Mouse (Mus musculus) macrophage (primary cell): ENCODE data around the gene Cx3cl1. TPM values are rescaled to one million over a fixed set of nuclear protein-coding genes. Genes with fewer than 3 reads are reported as not detected.

ENCODE experiments used
- H3K27ac ChIP-seq: fragments of 350-480 bp; formaldehyde crosslinking; 2 replicates; pipeline ENCODE4 v1.9.0; 2021
- H3K36me3 ChIP-seq: fragments of 350-480 bp; formaldehyde crosslinking; 2 replicates; pipeline ENCODE4 v1.9.0; 2021; ENCODE audit errors: inconsistent target
- H3K4me3 ChIP-seq: fragments of 350-480 bp; formaldehyde crosslinking; 2 replicates; pipeline ENCODE4 v1.9.0; 2021; ENCODE audit errors: inconsistent target
- H3K79me2 ChIP-seq: fragments of 350-480 bp; formaldehyde crosslinking; 2 replicates; pipeline ENCODE4 v1.9.0; 2021; ENCODE audit errors: inconsistent target
- WGBS: methylation state at CpG from one replicate; pipeline ENCODE4 v1.1.7; 2026; ENCODE audit warnings: inconsistent platforms; ENCODE audit not compliant: missing documents; 5-methylcytosine and 5-hydroxymethylcytosine counted together
- polyA plus RNA-seq: library from polyadenylated mRNA; stranded (reverse); fragments of 250-400 nt; gene quantifications from 3 replicates; pipeline ENCODE4 v1.2.4, GENCODE M21; 2018; ENCODE audit warnings: inconsistent platforms

The Cx3cl1 gene
- polyA plus RNA-seq, 1 experiment from 2014 or later, result 0.32 TPM

DNA sequence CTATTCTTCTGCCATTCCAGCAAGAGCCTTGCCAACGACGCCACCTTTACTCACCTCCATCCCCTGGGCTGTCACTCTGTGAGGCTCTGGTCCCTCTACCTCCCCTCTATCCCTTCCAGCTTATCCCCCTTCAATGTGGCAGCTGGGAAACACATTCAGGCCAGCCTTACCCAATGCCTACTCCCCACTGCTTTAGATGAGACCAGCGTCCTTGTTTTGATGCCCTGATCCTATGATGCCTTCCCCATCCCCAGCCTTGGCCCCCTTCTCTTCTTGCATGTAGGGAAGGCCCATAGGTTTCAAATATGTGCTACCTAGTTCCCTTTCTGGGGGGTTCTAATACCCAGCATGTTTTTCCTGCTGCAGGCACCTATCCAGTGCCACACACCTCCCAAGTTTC, 21.9 kb upstream of the Cx3cl1 start:
- no peaks in the 10 kb centered on the region for H3K79me2 ChIP-seq
- H3K4me3 ChIP-seq, result no peak overlapping the region
- no peak overlapping the region for H3K27ac ChIP-seq
- no peaks in the 10 kb centered on the region for H3K36me3 ChIP-seq
- WGBS, result 98% methylated on average over 3 of the region's 3 CpGs

DNA sequence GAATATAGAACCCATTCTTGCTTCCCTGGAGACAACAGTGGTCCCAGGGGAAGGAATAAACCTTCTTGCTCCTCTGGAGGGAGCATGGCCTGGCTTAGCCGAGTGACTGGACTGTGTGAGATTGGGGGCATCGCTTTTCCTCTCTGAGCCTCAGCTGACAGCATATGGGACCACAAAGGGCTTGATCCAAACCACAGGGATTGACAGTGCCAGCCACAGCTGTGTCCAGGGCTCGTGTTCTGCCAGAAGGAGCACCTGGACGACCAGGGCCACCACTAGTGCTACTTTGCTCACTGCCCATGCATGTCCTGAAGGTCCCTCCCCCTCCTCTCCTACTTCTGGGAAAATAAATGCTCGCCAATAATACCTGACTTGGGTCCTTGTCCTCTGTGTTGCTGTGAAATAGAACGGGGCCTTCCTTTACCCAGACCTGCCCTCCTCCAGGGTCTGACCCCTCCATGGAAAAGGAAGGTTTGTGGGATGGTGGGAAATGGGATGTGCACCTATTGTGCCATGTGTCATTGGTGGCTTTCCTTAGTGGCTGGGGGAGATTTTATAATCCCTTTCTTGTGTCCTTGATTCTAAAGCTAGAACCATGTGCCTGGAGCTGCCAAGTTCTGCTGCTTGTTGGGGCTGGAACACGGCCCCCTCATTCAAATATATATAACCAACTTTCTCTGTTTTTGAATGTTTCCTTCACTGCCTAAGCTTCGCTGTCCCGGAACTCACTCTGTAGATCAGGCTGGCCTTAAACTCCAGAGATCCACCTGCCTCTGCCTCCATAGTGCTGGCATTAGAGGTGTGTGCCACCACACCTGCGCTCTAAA, 20.6 kb upstream of the Cx3cl1 start:
- Histone ChIP-seq H3K36me3 (no peaks in the 10 kb centered on the region), H3K27ac (no peak overlapping the region), H3K79me2 (no peaks in the 10 kb centered on the region), H3K4me3 (no peak overlapping the region)
- WGBS, result 82% methylated on average over 10 of the region's 10 CpGs

DNA sequence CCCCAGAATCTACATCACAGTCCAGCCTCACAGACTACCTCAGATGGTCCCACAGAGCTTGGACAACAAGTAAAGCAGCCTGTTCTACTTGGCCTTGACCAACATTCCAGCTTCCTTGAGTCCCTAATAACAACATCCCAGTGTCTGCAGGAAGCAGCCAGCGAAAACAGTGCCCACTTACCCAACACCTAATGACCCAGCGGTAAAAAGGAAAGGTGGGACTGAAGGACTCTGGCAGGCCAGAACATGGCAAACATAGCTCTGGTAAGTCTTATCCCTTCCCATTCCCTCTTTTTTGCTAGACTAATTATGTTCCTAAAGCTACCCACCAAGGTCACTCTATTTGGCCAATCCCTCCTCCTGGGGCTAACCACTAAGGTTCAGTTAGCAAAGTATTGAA, 17.8 kb upstream of the Cx3cl1 start:
- no peak overlapping the region for H3K4me3 ChIP-seq
- H3K27ac ChIP-seq, result no peak overlapping the region
- H3K79me2 ChIP-seq, result no peaks in the 10 kb centered on the region
- WGBS, result 90% methylated on average over 2 of the region's 2 CpGs
- H3K36me3 ChIP-seq, result no peaks in the 10 kb centered on the region

DNA sequence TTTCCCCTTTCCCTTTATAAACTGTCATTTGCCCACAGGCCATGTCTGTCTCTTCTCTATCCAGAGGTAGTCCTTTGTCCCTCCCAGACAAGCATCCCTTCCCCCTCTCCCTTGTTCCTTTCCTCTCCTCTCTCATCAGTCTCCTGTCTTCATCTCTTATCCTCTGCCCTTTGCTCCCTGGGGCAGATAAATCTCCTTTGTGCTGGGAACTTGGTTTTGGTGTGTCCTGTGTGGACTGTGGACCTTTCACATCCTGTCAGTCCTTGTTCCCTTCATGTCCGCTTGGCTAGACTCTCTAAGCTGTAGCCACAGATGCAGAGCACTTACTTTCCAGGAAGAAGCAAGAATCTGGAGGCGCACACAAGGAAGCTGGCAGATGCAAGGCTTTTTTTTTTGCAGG, 17.3 kb upstream of the Cx3cl1 start:
- no peaks in the 10 kb centered on the region for H3K36me3 ChIP-seq
- no peaks in the 10 kb centered on the region for H3K79me2 ChIP-seq
- H3K27ac ChIP-seq, result no peak overlapping the region
- WGBS, result 89% methylated on average over 2 of the region's 2 CpGs
- H3K4me3 ChIP-seq, result no peak overlapping the region

DNA sequence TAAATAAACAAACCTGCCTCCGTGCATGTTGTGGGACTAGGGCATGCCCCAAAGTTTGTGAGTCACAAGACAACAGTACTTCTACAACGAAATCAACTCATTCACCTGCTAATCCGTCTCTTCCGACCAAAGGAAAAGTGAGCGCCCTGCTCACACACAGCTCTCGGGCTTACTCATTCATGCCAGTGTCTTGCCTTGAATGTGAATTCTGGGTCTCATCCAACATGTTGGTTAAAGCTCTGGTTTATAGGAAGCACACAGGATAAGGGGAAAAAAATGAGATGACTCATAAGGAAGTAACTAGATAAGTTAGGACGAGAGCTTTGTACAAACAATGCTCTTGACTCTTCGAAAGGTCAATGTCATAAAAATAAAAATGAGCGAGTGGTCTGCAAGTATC, 4.8 kb upstream of the Cx3cl1 start:
- no peaks in the 10 kb centered on the region for H3K36me3 ChIP-seq
- H3K27ac ChIP-seq, result no peak overlapping the region
- H3K79me2 ChIP-seq, result no peaks in the 10 kb centered on the region
- no peak overlapping the region for H3K4me3 ChIP-seq
- 87% methylated on average over 9 of the region's 9 CpGs for WGBS

DNA sequence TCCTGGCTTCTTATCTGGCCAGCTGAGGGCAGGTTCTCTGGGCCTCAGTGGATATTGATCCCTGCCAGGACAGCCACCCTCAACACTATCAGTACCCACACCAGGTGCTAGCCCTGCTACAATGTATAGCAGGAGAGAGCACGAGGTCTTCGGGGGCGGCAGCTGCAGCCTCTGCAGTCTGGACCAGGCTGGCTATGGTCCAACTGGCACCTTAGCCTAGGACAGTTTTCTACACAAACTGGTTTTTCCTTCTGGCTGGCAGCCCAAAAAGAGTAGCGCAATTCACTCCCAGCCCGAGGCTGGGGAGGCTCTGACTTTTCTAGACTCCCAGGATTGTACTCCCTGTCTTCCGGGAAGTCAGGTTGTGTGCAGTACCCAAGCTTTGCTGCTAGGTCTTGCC, 864 bp upstream of the Cx3cl1 start:
- WGBS, result 43% methylated on average over 6 of the region's 6 CpGs
- H3K79me2 ChIP-seq, result no peaks in the 10 kb centered on the region
- no peak overlapping the region for H3K4me3 ChIP-seq
- H3K36me3 ChIP-seq, result no peaks in the 10 kb centered on the region
- H3K27ac ChIP-seq, result no peak overlapping the region

DNA sequence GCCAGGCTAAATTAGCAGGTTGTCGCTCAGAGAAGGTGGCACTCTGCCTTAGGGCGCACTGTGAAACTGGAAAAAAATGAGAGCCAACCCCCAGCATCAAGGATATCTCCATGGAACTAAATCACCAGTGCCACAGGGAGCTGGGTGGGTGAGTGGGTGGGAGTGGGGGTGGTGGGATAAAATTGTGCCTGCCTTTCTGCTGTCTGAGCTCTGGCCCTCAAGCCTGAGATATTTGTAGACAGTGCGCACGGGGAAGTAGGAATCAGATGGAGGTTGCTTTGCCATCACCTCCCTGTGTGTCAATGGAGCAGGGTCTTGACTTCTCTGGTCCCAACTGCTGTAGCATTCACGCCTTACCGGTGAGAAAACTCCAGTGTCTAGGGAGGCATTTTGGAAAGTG, 1.2 kb downstream of the Cx3cl1 start:
- Histone ChIP-seq H3K4me3 (no peak overlapping the region), H3K27ac (no peak overlapping the region), H3K79me2 (no peaks in the 10 kb centered on the region), H3K36me3 (no peaks in the 10 kb centered on the region)
- WGBS, result 78% methylated on average over 4 of the region's 6 CpGs

DNA sequence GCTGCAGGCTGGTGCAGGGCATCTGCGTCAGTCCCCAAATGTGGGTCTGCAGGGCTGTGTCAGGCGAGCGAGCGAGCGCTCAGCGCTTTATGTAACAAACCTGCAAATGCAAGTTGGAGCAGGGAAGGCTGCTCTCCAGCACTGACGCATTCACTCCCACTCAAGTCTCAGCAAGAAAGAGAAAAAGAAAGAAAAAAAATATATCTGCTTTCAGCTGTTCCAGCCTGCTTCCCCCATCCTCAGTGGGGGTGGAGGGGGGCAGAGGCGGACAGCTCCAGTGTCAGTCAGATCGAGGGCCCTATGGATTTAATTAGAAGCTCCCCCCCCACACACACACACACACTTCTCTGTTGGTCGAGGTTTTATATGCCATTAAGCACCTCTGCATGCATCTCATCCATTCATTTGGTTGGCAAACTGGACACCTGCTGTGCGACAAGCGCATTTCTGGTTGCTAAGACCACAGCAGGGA, 1.9 kb downstream of the Cx3cl1 start:
- Histone ChIP-seq H3K36me3 (no peaks in the 10 kb centered on the region), H3K27ac (no peak overlapping the region), H3K4me3 (no peak overlapping the region), H3K79me2 (no peaks in the 10 kb centered on the region)
- WGBS, result 89% methylated on average over 11 of the region's 12 CpGs

DNA sequence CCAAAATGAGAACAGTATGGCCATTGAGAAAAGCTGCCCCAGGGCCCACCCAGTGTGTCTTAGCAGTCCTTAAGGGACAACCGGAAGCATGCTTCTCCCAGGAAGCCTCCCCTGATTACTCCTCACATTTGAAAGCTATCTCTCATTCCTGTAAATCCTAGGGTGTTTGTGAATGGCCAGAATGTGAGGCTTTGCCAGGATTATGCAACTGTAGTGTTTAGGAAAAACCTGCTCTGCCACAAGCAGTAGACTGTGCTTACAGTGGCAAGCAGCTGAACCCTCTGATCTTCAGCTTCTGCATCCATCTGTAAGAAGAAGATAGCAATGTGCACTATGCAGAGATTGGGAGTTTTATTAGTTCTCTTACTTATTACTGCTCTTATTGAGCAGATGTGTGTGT, 2.8 kb downstream of the Cx3cl1 start:
- 100% methylated on average over 1 of the region's 1 CpGs for WGBS

DNA sequence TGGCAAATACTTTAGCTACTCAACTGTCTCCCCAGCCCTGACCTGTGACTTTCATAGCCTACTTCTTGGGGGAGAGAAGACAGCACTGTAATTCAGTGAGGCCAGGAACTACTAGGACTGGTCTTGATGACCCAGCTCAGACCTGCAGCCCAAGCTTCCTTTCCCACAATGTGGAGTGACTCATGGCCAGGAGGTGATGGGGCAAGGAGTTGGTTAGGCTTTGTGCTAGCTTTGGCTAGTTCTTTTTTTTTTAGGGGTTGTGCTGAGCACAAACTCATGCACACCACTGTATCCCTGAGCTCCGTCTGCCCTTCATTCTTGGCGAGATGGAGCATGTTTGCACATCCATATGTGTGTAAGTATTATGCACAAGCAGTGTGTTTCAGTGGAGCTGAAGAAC, 4.5 kb downstream of the Cx3cl1 start:
- Histone ChIP-seq H3K4me3 (no peak overlapping the region), H3K79me2 (no peaks in the 10 kb centered on the region), H3K27ac (no peak overlapping the region), H3K36me3 (no peaks in the 10 kb centered on the region)
- 70% methylated on average over 2 of the region's 2 CpGs for WGBS

More for the DNA sequence above, 2.8 kb downstream of the Cx3cl1 start:
- H3K79me2 ChIP-seq, result no peaks in the 10 kb centered on the region
- H3K27ac ChIP-seq, result no peak overlapping the region
- H3K4me3 ChIP-seq, result no peak overlapping the region
- no peaks in the 10 kb centered on the region for H3K36me3 ChIP-seq

DNA sequence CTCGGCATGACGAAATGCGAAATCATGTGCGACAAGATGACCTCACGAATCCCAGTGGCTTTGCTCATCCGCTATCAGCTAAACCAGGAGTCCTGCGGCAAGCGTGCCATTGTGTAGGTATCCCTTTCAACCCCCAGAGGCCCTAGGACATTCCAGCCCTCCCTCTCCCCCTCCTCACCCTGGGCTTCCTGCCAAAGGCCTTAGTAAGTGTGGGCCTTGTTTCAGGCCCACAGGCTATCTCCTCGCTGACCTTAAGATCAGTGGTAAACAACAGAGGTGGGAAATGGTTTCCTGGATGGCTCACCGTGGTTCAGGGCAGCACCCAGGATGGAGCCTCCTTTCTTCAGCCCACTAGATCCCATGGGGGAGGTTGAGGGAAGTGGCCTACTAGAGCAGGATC, 6.2 kb downstream of the Cx3cl1 start:
- no peaks in the 10 kb centered on the region for H3K36me3 ChIP-seq
- H3K27ac ChIP-seq, result peak overlapping the region; percentile 68
- no peaks in the 10 kb centered on the region for H3K79me2 ChIP-seq
- 86% methylated on average over 10 of the region's 10 CpGs for WGBS
- H3K4me3 ChIP-seq, result no peak overlapping the region

DNA sequence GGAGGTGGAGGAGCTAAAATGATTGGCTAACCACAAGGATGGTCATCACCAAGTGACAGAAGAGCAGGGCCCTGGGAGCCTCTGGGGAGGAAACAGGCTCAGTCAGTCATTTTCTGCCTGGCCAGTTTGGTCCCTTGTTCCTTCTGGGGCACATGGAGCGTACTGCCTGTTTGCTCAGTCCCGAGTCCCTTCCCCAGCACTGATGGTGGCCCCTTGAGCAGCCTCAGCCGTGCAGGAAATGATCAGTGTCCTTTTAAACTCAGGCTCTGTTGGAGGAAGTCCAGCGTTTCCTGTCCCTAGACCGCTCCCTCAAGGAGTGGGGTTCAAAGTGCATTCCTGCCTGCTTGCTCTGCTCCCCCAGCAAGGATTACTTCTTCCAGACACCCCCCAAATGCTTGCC, 6.7 kb downstream of the Cx3cl1 start:
- no peak overlapping the region for H3K4me3 ChIP-seq

DNA sequence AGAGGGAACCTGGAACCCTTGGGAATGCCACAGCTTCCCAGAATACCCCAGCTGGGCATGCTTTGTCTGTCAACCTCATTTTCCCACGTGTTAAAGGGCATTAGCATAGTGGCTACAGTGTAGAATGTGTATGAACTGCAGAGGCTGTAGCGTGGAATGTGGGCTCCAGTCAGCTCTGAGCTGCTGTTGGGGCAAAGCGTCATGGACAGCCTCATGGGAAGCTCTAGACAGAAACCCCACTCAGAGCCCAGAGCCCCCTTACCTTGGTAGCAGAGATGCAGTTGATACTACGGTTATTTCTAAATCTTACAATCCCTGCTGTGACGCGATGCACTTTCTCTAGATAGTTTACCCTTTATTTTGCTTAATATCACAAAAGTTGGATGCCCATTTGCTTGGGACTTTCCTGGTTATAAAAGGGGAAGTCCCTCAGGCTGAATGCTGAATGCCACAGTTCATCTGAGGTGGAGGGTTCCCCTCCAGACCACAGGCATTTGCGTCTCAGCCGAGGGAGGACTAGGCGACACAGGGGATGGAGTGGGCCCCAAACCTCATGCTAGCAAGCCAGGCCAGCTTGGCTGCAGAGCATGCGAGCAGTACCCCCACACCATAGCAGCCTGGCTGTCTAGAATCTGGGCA, 7.2 kb downstream of the Cx3cl1 start:
- Histone ChIP-seq H3K36me3 (no peaks in the 10 kb centered on the region), H3K4me3 (no peak overlapping the region), H3K27ac (peak overlapping the region; percentile 68), H3K79me2 (no peaks in the 10 kb centered on the region)
- 5% methylated on average over 10 of the region's 10 CpGs for WGBS

More for the DNA sequence above, 6.7 kb downstream of the Cx3cl1 start:
- H3K27ac ChIP-seq, result peak overlapping the region; percentile 68
- H3K36me3 ChIP-seq, result no peaks in the 10 kb centered on the region
- 13% methylated on average over 5 of the region's 5 CpGs for WGBS
- no peaks in the 10 kb centered on the region for H3K79me2 ChIP-seq

DNA sequence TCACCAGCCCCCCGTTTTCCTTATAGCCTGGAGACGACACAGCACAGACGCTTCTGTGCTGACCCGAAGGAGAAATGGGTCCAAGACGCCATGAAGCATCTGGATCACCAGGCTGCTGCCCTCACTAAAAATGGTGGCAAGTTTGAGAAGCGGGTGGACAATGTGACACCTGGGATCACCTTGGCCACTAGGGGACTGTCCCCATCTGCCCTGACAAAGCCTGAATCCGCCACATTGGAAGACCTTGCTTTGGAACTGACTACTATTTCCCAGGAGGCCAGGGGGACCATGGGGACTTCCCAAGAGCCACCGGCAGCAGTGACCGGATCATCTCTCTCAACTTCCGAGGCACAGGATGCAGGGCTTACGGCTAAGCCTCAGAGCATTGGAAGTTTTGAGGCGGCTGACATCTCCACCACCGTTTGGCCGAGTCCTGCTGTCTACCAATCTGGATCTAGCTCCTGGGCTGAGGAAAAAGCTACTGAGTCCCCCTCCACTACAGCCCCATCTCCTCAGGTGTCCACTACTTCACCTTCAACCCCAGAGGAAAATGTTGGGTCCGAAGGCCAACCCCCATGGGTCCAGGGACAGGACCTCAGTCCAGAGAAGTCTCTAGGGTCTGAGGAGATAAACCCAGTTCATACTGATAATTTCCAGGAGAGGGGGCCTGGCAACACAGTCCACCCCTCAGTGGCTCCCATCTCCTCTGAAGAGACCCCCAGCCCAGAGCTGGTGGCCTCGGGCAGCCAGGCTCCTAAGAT, 7.9 kb downstream of the Cx3cl1 start:
- Histone ChIP-seq H3K79me2 (no peaks in the 10 kb centered on the region), H3K27ac (0 out of 2 replicates have a peak overlapping the region, but pooled peaks have one; percentile 68), H3K4me3 (no peak overlapping the region), H3K36me3 (no peaks in the 10 kb centered on the region)
- WGBS, result 79% methylated on average over 16 of the region's 16 CpGs
